Mouse (Mus musculus): Measurements from ENCODE around the gene Dsp. TPM values are rescaled to one million over a fixed set of nuclear protein-coding genes. Genes with fewer than 3 reads are reported as not detected.

Dsp gene
- polyA plus RNA-seq (2014; fragmentation: Nextera tagmentation; extraction: Ambion mirVana) = 69.5 and 71.1 TPM in 2 replicates

GRCm38 (mm10) chr13:38151069-38151588, at the start of gene Dsp:
Gene Dsp, plus strand, starts transcription at chr13:38151294.
- peak within 1 kb of the TSS; percentile 85 to 95 for H3K27ac ChIP-seq (replicated peaks in 1 of 2; ENCODE audit: control insufficient read depth in 1 of 2, insufficient read depth in 1 of 2, low read depth in 2 of 2, low read length in 2 of 2)
- peak within 1 kb of the TSS; percentile 54 for H3K4me2 ChIP-seq (ENCODE audit: low read length)
- H3K4me1 ChIP-seq (ENCODE audit: control insufficient read depth in 2 of 2, insufficient read depth in 2 of 2, low read length in 2 of 2) = peaks cover 17 to 48% of the 10 kb centered on the region in 2 experiments
- H3K36me3 ChIP-seq (ENCODE audit: control insufficient read depth, insufficient read depth, low read length) = 0 out of 2 replicates have a peak, but pooled peaks cover 4% of the 10 kb centered on the region
- ATAC-seq (ENCODE audit: insufficient number of reproducible peaks, insufficient read depth, low FRiP score, low read depth) = peak; percentile 83
- under 1% methylated on average over 56 of the region's 58 CpGs for WGBS
- no peaks in the 10 kb centered on the region for H3K27me3 ChIP-seq (ENCODE audit: control insufficient read depth, insufficient read depth, low read length)
- H3K9ac ChIP-seq (ENCODE audit: low read length) = peak within 1 kb of the TSS; percentile 98
- no peaks in the 10 kb centered on the region for H3K9me3 ChIP-seq (ENCODE audit: control insufficient read depth, low read length)
- H3K4me3 ChIP-seq (ENCODE audit: control insufficient read depth in 1 of 2, insufficient read depth in 1 of 2, low read depth in 1 of 2, low read length in 2 of 2) = peak within 1 kb of the TSS; percentile 67 to 76

GRCm38 (mm10) chr13:38103406-38103805, 47.7 kb upstream of the Dsp start:
- H3K4me3 ChIP-seq (ENCODE audit: control insufficient read depth in 1 of 2, insufficient read depth in 1 of 2, low read depth in 1 of 2, low read length in 2 of 2) = no peak overlapping the region
- H3K27ac ChIP-seq (replicated peaks in 1 of 2; ENCODE audit: control insufficient read depth in 1 of 2, insufficient read depth in 1 of 2, low read depth in 2 of 2, low read length in 2 of 2) = no peak overlapping the region
- WGBS = 65% methylated on average over 4 of the region's 4 CpGs
- no peaks in the 10 kb centered on the region for H3K27me3 ChIP-seq (ENCODE audit: control insufficient read depth, insufficient read depth, low read length)
- H3K4me1 ChIP-seq (ENCODE audit: control insufficient read depth in 2 of 2, insufficient read depth in 2 of 2, low read length in 2 of 2) = no peaks in the 10 kb centered on the region
- H3K36me3 ChIP-seq (ENCODE audit: control insufficient read depth, insufficient read depth, low read length) = no peaks in the 10 kb centered on the region
- no peak overlapping the region for H3K9ac ChIP-seq (ENCODE audit: low read length)
- no peak for ATAC-seq (ENCODE audit: insufficient number of reproducible peaks, insufficient read depth, low FRiP score, low read depth)
- no peaks in the 10 kb centered on the region for H3K9me3 ChIP-seq (ENCODE audit: control insufficient read depth, low read length)
- no peak overlapping the region for H3K4me2 ChIP-seq (ENCODE audit: low read length)

- H3K4me2 ChIP-seq (ENCODE audit: low read length) = no peak overlapping the region
- H3K27ac ChIP-seq (replicated peaks in 1 of 2; ENCODE audit: control insufficient read depth in 1 of 2, insufficient read depth in 1 of 2, low read depth in 2 of 2, low read length in 2 of 2) = no peak overlapping the region
- WGBS = 90% methylated on average over 10 of the region's 10 CpGs
- H3K9me3 ChIP-seq (ENCODE audit: control insufficient read depth, low read length) = no peaks in the 10 kb centered on the region
- no peaks in the 10 kb centered on the region for H3K4me1 ChIP-seq (ENCODE audit: control insufficient read depth in 2 of 2, insufficient read depth in 2 of 2, low read length in 2 of 2)
- no peak overlapping the region for H3K4me3 ChIP-seq (ENCODE audit: control insufficient read depth in 1 of 2, insufficient read depth in 1 of 2, low read depth in 1 of 2, low read length in 2 of 2)
- H3K27me3 ChIP-seq (ENCODE audit: control insufficient read depth, insufficient read depth, low read length) = no peaks in the 10 kb centered on the region
- no peaks in the 10 kb centered on the region for H3K36me3 ChIP-seq (ENCODE audit: control insufficient read depth, insufficient read depth, low read length)
- no peak for ATAC-seq (ENCODE audit: insufficient number of reproducible peaks, insufficient read depth, low FRiP score, low read depth)
- no peak overlapping the region for H3K9ac ChIP-seq (ENCODE audit: low read length)
These were observed 46.6 kb upstream of the Dsp start for GRCm38 (mm10) chr13:38104501-38104900.

GRCm38 (mm10) chr13:38109081-38109480, 42.0 kb upstream of the Dsp start:
- Histone ChIP-seq H3K27me3 (ENCODE audit: control insufficient read depth, insufficient read depth, low read length) (no peaks in the 10 kb centered on the region), H3K36me3 (ENCODE audit: control insufficient read depth, insufficient read depth, low read length) (no peaks in the 10 kb centered on the region), H3K27ac (replicated peaks in 1 of 2; ENCODE audit: control insufficient read depth in 1 of 2, insufficient read depth in 1 of 2, low read depth in 2 of 2, low read length in 2 of 2) (no peak overlapping the region), H3K4me3 (ENCODE audit: control insufficient read depth in 1 of 2, insufficient read depth in 1 of 2, low read depth in 1 of 2, low read length in 2 of 2) (no peak overlapping the region), H3K9me3 (ENCODE audit: control insufficient read depth, low read length) (no peaks in the 10 kb centered on the region), H3K4me1 (ENCODE audit: control insufficient read depth in 2 of 2, insufficient read depth in 2 of 2, low read length in 2 of 2) (no peaks in the 10 kb centered on the region), H3K9ac (ENCODE audit: low read length) (no peak overlapping the region), H3K4me2 (ENCODE audit: low read length) (no peak overlapping the region)
- ATAC-seq (ENCODE audit: insufficient number of reproducible peaks, insufficient read depth, low FRiP score, low read depth) = no peak
- 89% methylated on average over 9 of the region's 9 CpGs for WGBS

- H3K4me3 ChIP-seq (ENCODE audit: control insufficient read depth in 1 of 2, insufficient read depth in 1 of 2, low read depth in 1 of 2, low read length in 2 of 2) = no peak overlapping the region
- WGBS = 73% methylated on average over 9 of the region's 9 CpGs
- H3K4me1 ChIP-seq (ENCODE audit: control insufficient read depth in 2 of 2, insufficient read depth in 2 of 2, low read length in 2 of 2) = peaks cover 14 to 26% of the 10 kb centered on the region in 2 experiments
- ATAC-seq (ENCODE audit: insufficient number of reproducible peaks, insufficient read depth, low FRiP score, low read depth) = no peak
- H3K9ac ChIP-seq (ENCODE audit: low read length) = no peak overlapping the region
- H3K4me2 ChIP-seq (ENCODE audit: low read length) = no peak overlapping the region
- no peaks in the 10 kb centered on the region for H3K9me3 ChIP-seq (ENCODE audit: control insufficient read depth, low read length)
- no peak overlapping the region for H3K27ac ChIP-seq (replicated peaks in 1 of 2; ENCODE audit: control insufficient read depth in 1 of 2, insufficient read depth in 1 of 2, low read depth in 2 of 2, low read length in 2 of 2)
- H3K36me3 ChIP-seq (ENCODE audit: control insufficient read depth, insufficient read depth, low read length) = no peaks in the 10 kb centered on the region
- H3K27me3 ChIP-seq (ENCODE audit: control insufficient read depth, insufficient read depth, low read length) = no peaks in the 10 kb centered on the region
These were observed 28.8 kb upstream of the Dsp start for GRCm38 (mm10) chr13:38122321-38122720.

DNA sequence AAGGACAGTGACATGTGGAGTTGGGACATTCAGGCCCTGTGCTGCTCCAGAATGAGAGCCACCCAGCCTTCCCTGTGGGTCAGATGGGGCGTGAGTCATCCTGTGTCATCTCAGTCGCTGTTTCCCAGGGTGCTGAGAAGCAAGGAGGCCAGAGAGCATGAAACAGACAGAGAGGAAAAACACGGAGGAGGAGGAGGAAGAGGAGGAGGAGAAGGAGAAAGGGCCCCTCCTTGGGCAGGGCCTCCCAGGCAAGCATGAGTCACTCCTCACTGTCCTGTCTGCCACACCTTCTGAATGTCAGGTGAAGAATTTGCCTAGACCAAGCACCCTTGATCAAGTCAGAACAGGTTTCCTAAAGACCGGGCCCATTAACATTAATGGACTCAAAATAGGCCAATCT, 27.4 kb upstream of the Dsp start:
- H3K36me3 ChIP-seq (ENCODE audit: control insufficient read depth, insufficient read depth, low read length) = no peaks in the 10 kb centered on the region
- no peak overlapping the region for H3K4me2 ChIP-seq (ENCODE audit: low read length)
- H3K4me1 ChIP-seq (ENCODE audit: control insufficient read depth in 2 of 2, insufficient read depth in 2 of 2, low read length in 2 of 2) = peaks cover 23 to 39% of the 10 kb centered on the region in 2 experiments
- no peak overlapping the region for H3K9ac ChIP-seq (ENCODE audit: low read length)
- ATAC-seq (ENCODE audit: insufficient number of reproducible peaks, insufficient read depth, low FRiP score, low read depth) = no peak
- 77% methylated on average over 4 of the region's 4 CpGs for WGBS
- H3K4me3 ChIP-seq (ENCODE audit: control insufficient read depth in 1 of 2, insufficient read depth in 1 of 2, low read depth in 1 of 2, low read length in 2 of 2) = no peak overlapping the region
- H3K27me3 ChIP-seq (ENCODE audit: control insufficient read depth, insufficient read depth, low read length) = no peaks in the 10 kb centered on the region
- H3K9me3 ChIP-seq (ENCODE audit: control insufficient read depth, low read length) = no peaks in the 10 kb centered on the region
- H3K27ac ChIP-seq (replicated peaks in 1 of 2; ENCODE audit: control insufficient read depth in 1 of 2, insufficient read depth in 1 of 2, low read depth in 2 of 2, low read length in 2 of 2) = no peak overlapping the region

GRCm38 (mm10) chr13:38127683-38128082, 23.4 kb upstream of the Dsp start:
- Histone ChIP-seq H3K27ac (replicated peaks in 1 of 2; ENCODE audit: control insufficient read depth in 1 of 2, insufficient read depth in 1 of 2, low read depth in 2 of 2, low read length in 2 of 2) (peak overlapping the region in 1 of 2 experiments; percentile 36; a peak in 2 of 4 replicates), H3K27me3 (ENCODE audit: control insufficient read depth, insufficient read depth, low read length) (no peaks in the 10 kb centered on the region), H3K4me3 (ENCODE audit: control insufficient read depth in 1 of 2, insufficient read depth in 1 of 2, low read depth in 1 of 2, low read length in 2 of 2) (no peak overlapping the region), H3K4me2 (ENCODE audit: low read length) (no peak overlapping the region), H3K9ac (ENCODE audit: low read length) (no peak overlapping the region), H3K36me3 (ENCODE audit: control insufficient read depth, insufficient read depth, low read length) (no peaks in the 10 kb centered on the region), H3K9me3 (ENCODE audit: control insufficient read depth, low read length) (no peaks in the 10 kb centered on the region), H3K4me1 (ENCODE audit: control insufficient read depth in 2 of 2, insufficient read depth in 2 of 2, low read length in 2 of 2) (peaks cover 18 to 34% of the 10 kb centered on the region in 2 experiments)
- 67% methylated on average over 3 of the region's 3 CpGs for WGBS
- no peak for ATAC-seq (ENCODE audit: insufficient number of reproducible peaks, insufficient read depth, low FRiP score, low read depth)

DNA sequence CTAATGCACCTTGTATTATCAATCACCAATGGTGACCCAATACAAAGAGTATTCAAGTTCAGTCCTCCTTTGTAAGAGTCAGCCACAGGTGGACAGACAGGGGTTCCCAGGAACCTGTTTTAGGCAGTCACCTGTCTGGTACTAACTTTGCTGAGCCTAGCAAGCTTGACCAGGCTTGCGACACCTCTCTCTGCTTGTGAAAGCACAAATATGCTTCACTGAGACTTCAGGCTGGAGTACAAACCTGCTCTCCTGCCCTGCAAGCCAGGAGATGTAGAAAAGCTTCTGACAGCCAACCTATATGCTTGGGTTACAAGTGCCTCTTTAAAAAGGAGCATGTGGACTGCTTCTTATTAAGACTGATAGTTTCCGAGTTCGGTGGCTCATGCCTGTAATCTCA, 22.8 kb upstream of the Dsp start:
- whole genome bisulfite sequencing = 32% methylated on average over 3 of the region's 3 CpGs

More for the DNA sequence above, 22.8 kb upstream of the Dsp start:
- Histone ChIP-seq H3K27ac (replicated peaks in 1 of 2; ENCODE audit: control insufficient read depth in 1 of 2, insufficient read depth in 1 of 2, low read depth in 2 of 2, low read length in 2 of 2) (peak overlapping the region; percentile 36; a peak in 2 of 4 replicates), H3K4me3 (ENCODE audit: control insufficient read depth in 1 of 2, insufficient read depth in 1 of 2, low read depth in 1 of 2, low read length in 2 of 2) (no peak overlapping the region), H3K4me2 (ENCODE audit: low read length) (no peak overlapping the region), H3K36me3 (ENCODE audit: control insufficient read depth, insufficient read depth, low read length) (no peaks in the 10 kb centered on the region), H3K4me1 (ENCODE audit: control insufficient read depth in 2 of 2, insufficient read depth in 2 of 2, low read length in 2 of 2) (peaks cover 18 to 34% of the 10 kb centered on the region in 2 experiments), H3K27me3 (ENCODE audit: control insufficient read depth, insufficient read depth, low read length) (no peaks in the 10 kb centered on the region), H3K9me3 (ENCODE audit: control insufficient read depth, low read length) (no peaks in the 10 kb centered on the region), H3K9ac (ENCODE audit: low read length) (no peak overlapping the region)
- ATAC-seq (ENCODE audit: insufficient number of reproducible peaks, insufficient read depth, low FRiP score, low read depth) = no peak
